Mouse (Mus musculus): ENCODE measurements at regions not wholly inside any gene's neighbourhood (a gene's known extent, or its start where the extent isn't known, plus 50 kb on each side); places are given as distances from the start of the nearest gene placed in this dataset.

- no peak for DNase-seq (ENCODE audit: low read depth in 2 of 2, low spot score in 2 of 2)
These were observed 173.5 kb upstream of the Itga4 start for GRCm38 (mm10) chr2:79081769-79082168.

DNA sequence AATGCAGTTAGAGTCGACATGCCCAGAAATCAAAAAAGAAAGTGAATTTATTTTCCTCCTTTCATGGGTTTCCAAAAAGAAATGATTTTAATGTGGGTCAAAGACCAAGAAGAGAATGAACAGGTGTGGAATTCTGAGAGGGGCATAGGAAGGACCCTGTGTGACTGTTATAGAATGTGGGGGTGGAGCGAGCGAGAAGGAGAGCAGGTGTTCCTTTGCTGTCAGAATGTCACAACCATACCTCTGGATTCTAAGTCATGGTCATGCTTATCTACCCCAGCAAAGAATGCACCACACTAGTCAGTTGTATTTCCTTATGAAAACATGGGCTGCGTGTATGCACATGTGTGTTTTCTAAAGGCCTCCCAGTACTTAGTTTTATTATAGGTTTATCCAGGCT, 168.9 kb upstream of the Itga4 start:
- no peak for DNase-seq (ENCODE audit: low read depth in 2 of 2, low spot score in 2 of 2)

- peak in 1 of 2 experiments; percentile 5 for DNase-seq (ENCODE audit: low read depth in 2 of 2, low spot score in 2 of 2)
These were observed 168.2 kb upstream of the Itga4 start for GRCm38 (mm10) chr2:79086857-79087578.

DNA sequence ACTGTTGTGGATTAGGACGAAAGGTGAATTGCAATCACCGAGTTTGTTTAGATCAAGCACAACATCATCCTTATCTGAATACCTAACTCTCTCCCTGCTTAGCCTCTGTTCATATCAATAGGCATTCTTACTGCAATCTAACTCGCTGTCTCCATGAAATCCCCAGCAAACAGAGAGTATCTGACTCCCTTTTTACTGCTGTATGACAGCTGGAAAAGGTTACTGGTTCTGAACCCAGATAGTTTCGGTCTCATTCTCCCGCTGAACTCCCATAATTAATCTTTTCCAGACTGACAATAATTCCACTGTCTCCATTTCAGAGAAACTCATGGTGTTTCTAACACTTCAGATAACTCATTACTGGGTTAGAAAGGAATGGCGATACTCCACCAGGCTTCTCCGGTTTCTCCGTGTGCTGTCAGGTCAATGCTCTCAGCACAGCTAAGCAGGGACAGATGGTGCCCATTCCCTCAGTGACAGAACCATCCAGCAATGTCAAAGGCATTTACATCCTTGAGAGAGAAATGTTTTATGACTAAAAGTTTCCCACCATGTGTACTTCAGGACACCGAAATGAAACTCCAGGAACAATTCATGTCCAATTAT, 167.5 kb upstream of the Itga4 start:
- no peak for DNase-seq (ENCODE audit: low read depth in 2 of 2, low spot score in 2 of 2)

DNA sequence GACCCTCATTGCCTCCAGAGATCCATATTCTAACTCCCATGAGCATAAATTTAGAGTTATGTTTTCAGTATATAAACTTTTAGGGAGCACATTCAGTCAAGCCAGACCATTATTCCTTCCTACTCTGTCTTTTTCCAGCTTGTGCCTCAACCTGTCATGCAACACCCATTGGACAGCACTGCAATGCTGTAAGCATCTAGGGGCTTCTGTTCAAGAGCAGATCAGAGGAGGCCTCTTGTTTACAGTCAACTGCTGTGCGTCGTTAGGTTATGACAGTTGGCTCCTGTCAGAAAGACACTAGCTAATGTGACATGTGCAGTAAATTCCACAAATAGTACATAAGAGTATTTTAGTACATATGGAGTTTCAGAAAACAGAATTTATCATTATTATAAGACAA, 165.0 kb upstream of the Itga4 start:
- no peak for DNase-seq (ENCODE audit: low read depth in 2 of 2, low spot score in 2 of 2)

- no peak for DNase-seq (ENCODE audit: low read depth in 2 of 2, low spot score in 2 of 2)
These were observed 160.9 kb upstream of the Itga4 start for GRCm38 (mm10) chr2:79094298-79094697.

- DNase-seq (ENCODE audit: low read depth in 2 of 2, low spot score in 2 of 2), result no peak
These were observed 158.5 kb upstream of the Itga4 start for GRCm38 (mm10) chr2:79096532-79097251.

- no peak for DNase-seq (ENCODE audit: low read depth in 2 of 2, low spot score in 2 of 2)
These were observed 155.6 kb upstream of the Itga4 start for GRCm38 (mm10) chr2:79099601-79100000.

DNA sequence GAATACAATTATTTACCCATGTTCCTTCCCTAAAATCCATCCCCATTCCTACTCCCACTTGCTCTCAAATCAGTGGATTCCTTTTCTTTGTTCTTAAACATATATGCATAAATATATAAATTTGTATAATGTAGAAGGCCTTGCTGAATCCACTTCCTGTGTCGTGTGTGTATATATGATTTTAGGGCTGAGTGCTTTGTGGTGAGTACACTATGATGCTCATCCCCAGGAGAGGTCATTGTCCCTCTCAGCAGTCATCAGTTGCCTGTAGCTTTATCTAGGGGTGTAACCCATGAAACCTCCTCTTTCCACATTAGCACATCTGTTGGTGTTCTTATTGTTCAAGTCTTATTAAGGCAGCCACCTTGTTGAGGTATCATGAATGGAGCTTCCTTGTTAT, 143.6 kb upstream of the Itga4 start:
- DNase-seq (ENCODE audit: low read depth in 2 of 2, low spot score in 2 of 2), result no peak

DNA sequence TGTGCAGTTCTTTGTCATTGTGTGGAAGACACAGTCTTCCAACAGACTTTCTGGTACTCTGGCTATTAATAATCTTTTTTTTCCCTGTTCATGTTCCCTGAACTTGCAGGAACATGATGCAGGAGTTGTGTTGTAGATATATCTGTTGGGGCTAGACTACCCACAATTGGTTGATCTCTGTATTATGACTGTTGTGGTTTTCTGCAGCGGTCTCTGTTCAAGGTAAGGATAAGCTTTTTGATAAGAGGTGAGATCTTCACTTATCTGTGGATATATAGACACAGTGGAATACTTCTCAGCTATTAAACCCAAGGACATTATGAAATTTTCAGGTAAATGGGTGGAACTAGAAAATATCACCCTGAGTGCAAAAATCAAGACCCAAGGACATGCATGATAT, 143.2 kb upstream of the Itga4 start:
- DNase-seq (ENCODE audit: low read depth in 2 of 2, low spot score in 2 of 2), result no peak

- DNase-seq (ENCODE audit: low read depth in 2 of 2, low spot score in 2 of 2), result peak; percentile 10 to 38
These were observed 134.4 kb upstream of the Itga4 start for GRCm38 (mm10) chr2:79120610-79121345.

GRCm38 (mm10) chr2:79122530-79122929, 132.7 kb upstream of the Itga4 start:
- DNase-seq (ENCODE audit: low read depth in 2 of 2, low spot score in 2 of 2), result no peak

- no peak for DNase-seq (ENCODE audit: low read depth in 2 of 2, low spot score in 2 of 2)
These were observed 130.8 kb upstream of the Itga4 start for GRCm38 (mm10) chr2:79124272-79124976.

GRCm38 (mm10) chr2:79126170-79126879, 128.9 kb upstream of the Itga4 start:
- DNase-seq (ENCODE audit: low read depth in 2 of 2, low spot score in 2 of 2), result no peak

DNA sequence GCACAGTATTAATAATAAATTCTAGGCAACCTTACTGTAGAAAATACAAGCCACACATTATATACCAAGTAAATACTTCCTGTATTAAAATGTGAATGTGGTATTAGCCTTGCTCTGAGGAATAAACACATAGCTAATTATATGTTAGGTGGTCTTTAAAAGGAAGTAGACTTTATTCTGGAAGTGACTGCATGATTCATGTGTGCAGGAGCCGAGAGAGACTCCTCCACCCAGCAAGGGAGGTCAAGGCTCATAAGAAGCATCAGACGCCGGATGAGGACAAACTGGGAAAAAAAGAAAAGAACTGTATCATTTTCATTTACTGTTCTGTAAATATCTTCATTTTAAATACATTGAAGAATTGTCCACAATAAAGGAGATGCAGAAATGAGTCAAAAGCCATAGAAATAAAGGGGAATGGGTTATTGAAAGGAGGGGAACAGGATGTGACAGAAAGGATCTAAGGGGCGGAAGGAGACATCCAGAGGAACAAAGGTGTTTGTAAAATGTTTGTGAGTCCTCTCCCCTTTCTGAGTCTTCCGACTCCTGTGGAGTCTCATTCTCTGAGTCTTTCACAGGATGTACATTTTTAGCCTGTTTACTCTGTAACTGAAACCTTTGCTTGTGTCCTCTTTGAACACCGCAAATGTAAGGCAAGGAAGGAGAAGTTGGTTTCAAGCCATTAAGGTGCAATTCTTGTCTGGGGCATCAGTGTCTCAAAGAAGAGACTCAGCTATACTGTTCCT, 128.1 kb upstream of the Itga4 start:
- DNase-seq (ENCODE audit: low read depth in 2 of 2, low spot score in 2 of 2), result peak in 1 of 2 experiments; percentile 35

- DNase-seq (ENCODE audit: low read depth in 2 of 2, low spot score in 2 of 2), result no peak
These were observed 127.4 kb upstream of the Itga4 start for GRCm38 (mm10) chr2:79127822-79128221.

GRCm38 (mm10) chr2:79130660-79131059, 124.6 kb upstream of the Itga4 start:
- no peak for DNase-seq (ENCODE audit: low read depth in 2 of 2, low spot score in 2 of 2)

DNA sequence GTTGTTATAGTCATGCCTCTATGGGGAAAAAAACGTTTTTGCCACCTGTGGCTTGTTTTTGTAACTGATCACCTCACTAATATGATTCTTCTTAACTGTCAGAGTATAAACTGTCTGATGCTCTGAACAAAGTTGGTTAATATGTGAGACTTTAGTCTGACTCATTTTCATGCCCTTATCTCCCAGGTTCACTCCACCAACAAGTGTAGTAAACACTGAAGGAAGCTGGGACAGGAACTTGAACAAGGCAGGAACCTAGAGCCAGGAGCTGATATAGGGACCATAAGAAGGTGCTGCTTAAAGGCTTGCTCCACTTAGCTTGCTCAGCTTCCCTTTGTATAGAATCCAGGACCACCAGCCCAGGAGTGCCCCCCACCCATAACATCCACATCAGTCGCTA, 124.0 kb upstream of the Itga4 start:
- no peak for DNase-seq (ENCODE audit: low read depth in 2 of 2, low spot score in 2 of 2)

GRCm38 (mm10) chr2:79131743-79132517, 123.3 kb upstream of the Itga4 start:
- DNase-seq (ENCODE audit: low read depth in 2 of 2, low spot score in 2 of 2), result no peak
